Mouse (Mus musculus): ENCODE measurements around the gene Atp1b4. TPM values are rescaled to one million over a fixed set of nuclear protein-coding genes. Genes with fewer than 3 reads are reported as not detected.
"Not testable (repeated sequence)": the region's sequence is repeated elsewhere in the genome, so short reads cannot be mapped to it uniquely, and the experiment has no call there.

Gene Atp1b4
- total RNA-seq (2021), result not detected

DNA sequence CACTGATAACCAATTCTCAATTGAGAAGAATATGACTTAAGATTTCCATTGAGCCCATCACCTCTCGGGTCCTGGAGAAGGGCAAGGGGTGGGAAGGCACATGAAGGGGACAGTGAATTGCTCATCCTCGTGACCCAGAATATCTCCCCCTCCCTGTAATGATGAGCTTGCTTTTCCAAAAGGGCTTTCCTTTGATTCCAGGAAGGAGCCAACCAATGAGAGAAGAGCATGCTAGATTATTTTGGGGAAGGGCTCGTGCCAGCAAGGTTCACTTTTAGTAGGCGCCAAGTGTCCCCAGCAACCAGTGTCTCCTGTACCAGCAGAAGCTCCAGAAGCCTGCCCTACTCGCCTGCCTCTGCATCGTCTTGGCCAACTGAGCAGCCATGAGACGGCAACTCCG, at the start of gene Atp1b4:
Atp1b4 (plus strand) TSS at position 301 of the 400 bp plus-strand sequence.
- intact Hi-C loops (cut with DNase I), result no loop called here
- no peak for DNase-seq

GRCm38 (mm10) chrX:38308597-38308996, 7.4 kb upstream of the Atp1b4 start:
- intact Hi-C loops (cut with DNase I), result no loop called here
- no peak for DNase-seq

GRCm38 (mm10) chrX:38311054-38311453, 4.9 kb upstream of the Atp1b4 start:
- intact Hi-C loops (cut with DNase I), result no loop called here
- no peak for DNase-seq

GRCm38 (mm10) chrX:38312910-38313625, 2.9 kb upstream of the Atp1b4 start:
- no peak for DNase-seq
- intact Hi-C loops (cut with DNase I), result no loop called here

DNA sequence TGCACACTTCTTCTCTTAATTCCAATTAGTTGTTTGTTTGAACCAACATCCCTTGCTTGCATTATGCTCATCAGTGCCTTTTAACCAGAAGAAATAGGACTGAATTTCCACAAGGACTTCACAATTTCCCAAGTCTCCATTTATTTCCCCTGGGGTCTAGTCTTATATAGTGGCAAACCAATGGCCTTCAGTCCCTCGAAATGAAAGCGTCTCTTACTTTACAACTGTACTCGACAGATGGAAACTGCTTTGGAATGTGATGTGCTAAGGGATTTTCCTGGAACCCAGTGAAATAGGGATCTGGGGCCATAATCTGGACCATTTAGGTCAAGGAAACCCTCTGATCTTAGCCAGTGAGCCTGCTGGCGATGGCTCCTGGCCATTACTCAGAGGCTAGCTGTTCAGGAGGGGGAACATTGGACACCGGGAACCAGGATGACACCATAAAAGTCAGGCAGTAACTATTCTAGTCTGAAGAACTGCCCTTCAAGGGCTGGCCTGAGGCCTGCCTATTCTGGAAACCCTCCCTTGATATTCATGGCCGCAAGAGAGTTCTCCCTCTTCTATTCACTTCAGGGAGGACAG, 2.3 kb upstream of the Atp1b4 start:
- no peak for DNase-seq
- intact Hi-C loops (cut with DNase I), result no loop called here

- intact Hi-C loops (cut with DNase I), result no loop called here
These were observed 14.9 kb downstream of the Atp1b4 start for GRCm38 (mm10) chrX:38330695-38331406.

DNA sequence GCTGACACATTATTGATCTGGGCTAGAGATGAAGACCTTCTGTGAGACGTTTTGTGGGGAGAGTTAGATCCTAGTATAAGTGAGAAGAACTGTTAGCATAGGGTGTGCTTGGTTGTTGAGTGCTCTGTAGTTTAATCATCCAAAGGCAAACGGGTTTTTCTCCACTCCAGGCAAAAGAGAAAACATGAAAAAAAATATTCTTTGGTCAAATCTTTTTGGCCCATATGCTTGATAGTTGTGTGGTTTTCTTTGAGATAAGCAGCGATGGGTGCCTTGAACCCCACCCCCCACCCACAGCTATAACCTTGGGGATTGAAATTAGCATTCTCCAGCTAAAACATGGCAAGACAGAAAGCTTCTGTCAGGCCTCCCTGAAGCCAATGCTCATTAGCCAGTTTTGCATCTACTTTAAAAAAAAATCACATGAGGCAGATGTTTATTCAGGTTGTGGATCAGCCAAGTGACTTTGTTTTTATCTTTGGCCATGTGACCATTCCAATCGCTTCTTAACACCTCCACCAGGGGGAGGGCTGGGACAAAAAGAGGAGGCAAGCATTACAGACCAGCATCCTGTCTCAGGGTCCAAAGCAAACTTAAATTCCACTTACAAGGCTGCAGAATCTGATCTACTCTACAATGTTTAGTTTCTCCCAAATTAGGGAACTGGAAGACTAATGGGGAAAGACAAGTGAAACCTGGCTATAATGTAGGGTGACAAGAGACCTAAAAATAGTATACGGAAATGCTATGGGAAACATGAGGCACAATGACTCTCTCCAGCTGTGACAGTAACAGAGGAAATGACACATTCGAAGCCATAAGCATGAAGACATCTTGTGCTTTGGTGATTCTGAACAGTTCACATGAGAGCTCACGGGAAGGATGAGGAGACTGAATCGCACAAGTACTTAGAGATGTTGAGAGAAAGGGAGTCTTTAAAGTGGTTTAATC, 18.6 kb downstream of the Atp1b4 start:
- peak; percentile 37 to 45 for DNase-seq
- intact Hi-C loops (cut with DNase I), result loop anchor here (2.0 kb wide), 1 partner anchor 96 kb away; no protein-coding TSS in a partner anchor

More at GRCm38 (mm10) chrX:38330695-38331406, 14.9 kb downstream of the Atp1b4 start:
- DNase-seq, result no peak

GRCm38 (mm10) chrX:38362016-38362415, 46.0 kb downstream of the Atp1b4 start:
- intact Hi-C loops (cut with DNase I), result no loop called here
- no peak for DNase-seq

GRCm38 (mm10) chrX:38364621-38365020, 48.6 kb downstream of the Atp1b4 start:
- intact Hi-C loops (cut with DNase I); DNase-seq: not testable (repeated sequence)

DNA sequence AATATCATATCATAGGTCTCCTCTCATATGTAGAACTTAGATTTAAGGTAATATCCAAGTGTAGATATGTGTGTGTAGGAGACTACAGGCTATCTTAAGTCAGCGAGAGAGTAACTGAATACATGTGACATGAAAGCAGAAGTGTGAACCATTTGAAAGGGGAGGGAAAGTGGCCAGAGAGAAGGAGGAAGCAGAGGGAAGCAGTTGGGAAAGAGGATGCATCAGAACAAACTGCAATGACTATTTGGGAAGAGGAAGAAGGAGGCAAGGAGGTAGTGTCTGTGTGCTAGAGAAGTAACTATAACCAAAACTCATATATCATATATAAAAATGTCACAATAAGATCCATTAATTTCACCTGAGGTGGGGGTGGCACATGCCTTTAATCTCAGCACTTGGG, 57.2 kb downstream of the Atp1b4 start:
- DNase-seq; intact Hi-C loops (cut with DNase I): not testable (repeated sequence)

Other genes starting within 250 kb of the Atp1b4 start
- not detected for gene Rhox10, start 249.7 kb upstream of the Atp1b4 start, total RNA-seq (2021)
- not detected for gene Rhox11, start 231.0 kb upstream of the Atp1b4 start, total RNA-seq (2021)
- not detected for gene Rhox12, start 205.3 kb upstream of the Atp1b4 start, total RNA-seq (2021)
- not detected for gene Rhox13, start 195.0 kb upstream of the Atp1b4 start, total RNA-seq (2021)
- gene Zbtb33, start 126.4 kb upstream of the Atp1b4 start, total RNA-seq (2021), result 10 to 100 TPM; 10.1 to 12.8 TPM
- 1 to 10 TPM in 1 of 2 experiments, under 1 TPM in 1; 0.79 to 1.2 TPM for gene Tmem255a, start 63.7 kb upstream of the Atp1b4 start, total RNA-seq (2021)
- 100 to 1,000 TPM; 140 to 146 TPM for gene Lamp2, start 140.3 kb downstream of the Atp1b4 start, total RNA-seq (2021)

Data from heart, postnatal 36 days (tissue).